Mouse (Mus musculus): ENCODE results near the gene Herc6.
A peak's percentile ranks its signal among the peaks of the same experiment; 100 is the strongest.

The Herc6 gene

DNA sequence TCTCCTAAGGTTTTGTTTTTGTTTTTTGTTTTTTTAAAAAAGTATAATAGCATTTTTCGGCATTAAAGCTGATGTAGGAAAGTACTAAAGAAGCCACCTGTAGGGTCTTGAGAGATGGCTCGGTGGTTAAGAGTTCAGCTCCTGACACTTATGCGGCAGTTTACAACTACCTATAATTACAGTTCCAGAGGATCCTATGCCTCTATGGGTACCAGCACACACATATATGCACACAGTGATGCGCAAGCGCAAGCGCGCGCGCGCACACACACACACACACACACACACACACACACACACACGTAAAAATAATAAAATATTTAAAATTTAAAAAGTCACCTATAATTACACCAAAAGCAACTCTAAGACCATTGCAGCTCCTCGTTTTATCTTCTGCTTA lies 795 bp downstream of the Herc6 start:
- DNase-seq: peak; percentile 12 to 13

DNA sequence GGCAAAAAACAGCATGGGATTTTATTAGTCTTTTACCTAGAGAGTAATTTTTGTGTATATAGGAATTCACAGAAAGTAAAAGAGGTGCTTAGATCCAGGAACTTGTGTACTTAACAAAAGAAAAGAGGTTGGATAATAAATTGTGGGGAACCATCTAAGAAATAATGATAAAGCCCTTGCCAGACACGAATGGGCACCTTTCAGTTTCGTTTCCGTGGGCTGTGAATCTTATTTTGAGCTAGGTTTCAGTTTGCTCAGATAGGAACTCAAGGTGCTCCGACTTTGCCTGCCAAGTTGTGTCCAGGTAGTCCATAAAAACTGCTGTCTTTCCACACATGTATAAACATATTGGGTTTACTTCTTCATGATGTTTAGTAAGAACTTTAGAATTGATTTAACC lies 1.6 kb downstream of the Herc6 start:
- peak; percentile 67 to 73 for DNase-seq

DNA sequence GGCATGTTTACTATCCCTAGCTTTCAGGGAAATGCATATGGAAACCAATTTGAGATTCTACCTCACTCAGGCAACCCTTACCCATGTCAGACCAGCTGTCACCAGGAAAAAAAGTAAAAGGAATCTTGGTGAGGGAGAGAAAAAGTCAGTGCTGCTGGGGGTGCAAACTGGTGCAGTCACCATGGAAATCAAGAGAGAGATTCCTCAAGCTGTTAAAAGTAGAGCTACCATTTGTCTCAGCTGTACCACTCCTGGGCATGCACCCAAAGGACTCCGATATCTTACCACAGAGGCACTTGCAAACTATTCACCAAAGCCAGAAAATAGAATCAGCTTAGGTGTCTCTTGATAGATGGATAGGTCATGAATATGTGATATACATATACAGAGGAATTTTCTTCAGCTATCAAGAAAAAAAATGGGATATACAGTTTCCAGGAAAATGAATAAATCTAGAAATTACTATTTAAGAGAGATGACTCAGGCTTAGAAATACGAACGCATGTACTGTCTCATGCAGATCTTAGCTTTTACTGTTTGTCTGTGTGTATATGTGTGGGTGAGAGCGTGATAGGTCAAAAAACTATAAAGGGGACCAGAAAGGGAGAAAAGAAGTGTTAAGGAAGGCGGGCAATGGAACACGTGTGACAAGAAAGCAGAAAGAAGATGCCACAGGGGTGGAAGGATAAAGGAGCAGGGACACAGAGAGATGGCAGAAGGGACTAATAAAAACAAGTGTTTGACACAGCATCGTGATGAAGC lies 24.9 kb downstream of the Herc6 start:
- DNase-seq: no peak

DNA sequence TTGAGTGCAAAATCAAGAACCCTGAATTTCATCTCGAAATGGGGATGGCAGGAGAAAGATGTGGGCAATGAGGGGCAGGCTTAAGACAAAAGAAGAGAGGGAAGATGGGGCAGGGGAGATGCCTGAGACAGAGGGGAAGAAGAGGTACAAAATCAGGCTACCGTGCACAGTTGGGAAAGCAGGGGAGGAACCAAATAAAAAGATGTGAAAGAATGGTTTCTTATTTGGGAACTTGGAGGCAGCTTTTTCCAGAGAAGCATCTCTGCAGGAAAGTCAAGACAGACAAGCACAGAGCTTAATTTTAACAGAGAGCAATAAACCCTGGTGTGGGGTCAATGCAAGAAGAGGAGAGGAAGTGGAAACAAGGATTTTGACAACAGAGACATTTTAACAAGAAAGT lies 27.2 kb downstream of the Herc6 start:
- DNase-seq: no peak

DNA sequence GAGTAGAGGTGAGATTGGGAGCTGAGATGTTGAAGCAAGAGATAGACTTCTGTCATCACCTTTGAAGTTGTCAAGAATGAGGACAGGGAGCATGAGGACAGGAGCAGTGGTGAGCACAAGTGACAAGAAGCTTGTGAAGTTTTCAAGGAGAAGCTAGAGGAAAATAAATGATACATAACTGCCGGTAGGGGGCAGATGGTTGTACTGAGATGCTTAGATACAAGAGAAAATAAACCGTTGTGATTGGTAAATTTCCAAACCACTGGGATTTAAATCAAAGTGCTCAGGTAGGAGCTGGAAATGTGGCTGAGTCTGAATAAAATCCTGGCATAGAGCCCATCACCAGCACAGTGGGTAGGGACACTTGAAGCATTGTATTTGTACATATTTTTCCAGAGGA lies 28.8 kb downstream of the Herc6 start:
- peak; percentile 12 to 35 for DNase-seq

DNA sequence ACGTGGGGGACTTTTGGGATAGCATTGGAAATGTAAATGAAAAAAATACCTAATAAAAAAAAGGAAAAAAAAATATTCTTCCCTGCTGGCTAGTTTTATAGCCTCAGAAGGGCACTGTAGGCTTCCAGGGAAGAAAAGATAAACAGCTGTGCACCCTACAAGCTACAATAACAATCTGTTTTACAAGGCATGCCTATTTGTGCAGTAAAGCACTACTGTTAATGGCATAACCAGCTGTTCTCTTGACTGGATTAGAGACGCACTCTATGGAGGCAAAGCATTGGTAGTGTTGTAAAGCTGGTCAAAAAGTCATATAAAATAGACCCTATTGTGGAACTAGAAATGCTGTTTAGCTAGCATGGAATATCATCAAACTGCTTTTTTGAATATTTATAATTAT lies 35.0 kb downstream of the Herc6 start:
- no peak for DNase-seq

DNA sequence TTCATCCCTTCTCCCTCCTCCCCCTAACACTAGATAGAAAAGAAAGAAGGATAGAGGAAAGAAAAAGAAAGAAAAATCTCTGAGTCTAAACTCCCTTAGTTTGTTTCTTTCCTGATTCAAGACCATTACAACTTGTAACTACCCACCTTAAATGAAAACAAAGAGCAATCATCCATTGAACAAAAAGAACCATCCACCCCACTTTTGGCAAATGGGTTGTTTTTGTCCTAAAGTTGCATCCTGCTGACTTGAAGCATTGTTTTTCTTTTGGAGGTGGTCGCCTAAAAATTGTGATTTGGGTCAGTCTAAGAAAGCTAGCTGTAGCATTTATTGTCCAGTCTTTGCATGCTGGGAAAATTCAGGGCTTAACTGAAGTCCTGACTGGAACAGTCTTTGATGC lies 58.7 kb downstream of the Herc6 start:
- DNase-seq: no peak

DNA sequence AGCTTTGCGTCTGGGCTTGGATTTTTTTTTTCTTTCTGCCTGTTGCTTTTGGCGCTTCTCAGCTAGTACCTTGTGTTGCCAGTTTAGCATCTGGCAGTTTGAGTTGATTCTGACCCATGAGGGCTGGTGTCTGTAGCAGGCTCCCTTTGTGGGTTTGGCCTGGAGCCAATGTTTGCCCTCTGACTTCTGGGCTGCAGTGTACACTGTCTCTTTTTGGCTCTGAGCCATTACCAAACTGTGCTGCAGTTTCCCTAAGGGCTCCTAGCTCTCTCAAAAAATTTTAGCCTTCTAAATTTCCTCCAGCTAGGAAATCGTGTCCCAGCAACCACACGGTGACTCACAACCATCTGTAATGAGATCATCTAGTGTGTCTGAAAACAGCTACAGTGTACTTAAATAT lies 61.0 kb downstream of the Herc6 start:
- DNase-seq: no peak

DNA sequence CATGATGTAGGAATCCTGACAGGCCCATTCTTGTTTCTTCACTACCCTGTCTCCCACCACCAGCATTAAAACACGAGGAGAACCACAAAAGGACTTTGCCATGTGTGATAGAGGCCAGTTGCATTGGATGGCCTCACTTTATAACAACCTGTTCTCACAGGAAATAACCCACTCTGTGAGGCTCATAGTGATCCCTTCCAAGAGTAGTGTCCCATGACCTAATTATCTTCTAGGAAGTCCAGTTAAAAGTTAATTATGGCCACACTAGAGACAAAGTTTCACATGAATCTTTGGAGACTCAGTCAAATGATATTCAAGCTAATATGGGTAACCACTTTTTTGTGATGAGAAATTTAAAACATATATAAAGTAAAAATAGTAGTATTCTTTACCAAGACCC lies 66.5 kb downstream of the Herc6 start:
- DNase-seq: no peak

DNA sequence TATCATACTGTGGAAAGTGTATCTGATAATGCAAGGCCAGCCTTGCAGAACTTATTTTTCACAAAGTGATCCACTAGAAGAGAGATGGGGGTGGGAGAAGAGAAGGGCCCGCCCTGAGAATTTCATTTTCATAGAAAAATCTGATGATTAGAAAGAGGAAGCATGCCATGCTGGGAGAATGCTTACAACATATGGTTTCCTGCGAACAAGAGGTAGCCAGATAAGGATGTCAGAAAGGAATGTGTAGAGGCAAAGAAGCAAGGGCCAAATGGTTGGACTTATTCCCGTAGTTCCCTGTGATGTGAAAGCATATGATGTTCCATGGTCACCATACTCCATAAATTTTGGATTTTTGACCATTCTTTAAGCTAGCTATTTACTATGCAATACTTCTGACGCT lies 80.5 kb downstream of the Herc6 start:
- DNase-seq: no peak

DNA sequence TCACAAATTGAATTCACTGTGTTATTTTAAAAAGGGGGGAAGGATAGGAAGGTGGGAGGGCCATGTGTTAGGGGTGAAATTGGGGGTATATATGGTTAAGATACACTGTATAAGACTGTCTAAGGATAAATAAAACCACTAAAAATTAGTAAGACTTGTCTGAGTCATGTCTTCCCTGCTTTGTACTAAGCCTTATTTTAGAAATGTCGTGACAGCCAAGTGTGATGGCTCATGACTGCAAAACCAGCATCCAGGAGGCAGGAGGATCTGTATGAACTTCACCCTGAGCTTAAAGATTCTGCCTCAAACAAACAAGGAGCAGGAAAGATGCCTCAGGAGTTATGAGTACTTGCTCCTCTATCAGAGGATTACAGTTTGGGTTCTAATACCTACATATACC lies 103.4 kb downstream of the Herc6 start:
- no peak for DNase-seq

DNA sequence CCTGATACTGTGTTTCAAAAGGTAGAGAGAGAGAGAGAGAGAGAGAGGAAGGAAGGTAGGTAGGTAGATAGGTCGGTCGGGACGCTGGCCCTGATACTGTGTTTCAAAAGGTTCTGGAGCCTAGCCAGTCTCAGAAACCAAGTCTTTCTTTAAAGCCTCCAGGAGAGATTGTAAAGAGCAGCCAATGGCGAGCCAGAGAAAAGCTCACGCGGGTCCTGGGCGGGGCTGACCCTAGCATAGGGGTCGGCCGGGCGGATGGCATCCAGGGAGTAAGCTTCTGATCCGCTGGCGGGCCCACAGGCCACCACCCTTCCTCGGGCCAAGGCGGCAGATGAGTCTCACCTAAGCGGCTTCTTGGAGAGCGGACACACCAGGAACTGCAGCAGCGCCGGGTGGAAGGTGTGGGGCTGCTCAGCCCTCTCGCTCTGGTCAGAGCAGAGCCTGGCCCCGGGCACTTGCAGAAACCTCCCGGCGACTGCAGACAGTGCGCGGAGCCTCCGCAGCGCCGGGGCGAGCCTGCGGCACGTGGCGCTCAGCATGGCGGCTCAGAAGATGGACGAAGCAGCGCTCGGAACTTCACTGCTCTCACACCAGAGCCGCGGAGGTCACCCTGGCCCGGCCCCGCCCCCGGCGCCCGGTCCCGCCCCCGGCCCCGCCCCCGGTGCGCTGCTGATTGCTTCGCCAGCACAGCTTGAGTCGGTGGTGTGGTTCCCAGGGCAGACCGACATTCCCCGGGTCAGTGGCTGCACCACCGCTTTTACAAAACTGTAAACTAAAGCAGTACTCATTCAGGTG lies 110.9 kb downstream of the Herc6 start, which contains the start of gene Pyurf:
Pyurf (minus strand) TSS at position 612 of the 795 bp plus-strand sequence.
- DNase-seq: peak; percentile 89 to 91

DNA sequence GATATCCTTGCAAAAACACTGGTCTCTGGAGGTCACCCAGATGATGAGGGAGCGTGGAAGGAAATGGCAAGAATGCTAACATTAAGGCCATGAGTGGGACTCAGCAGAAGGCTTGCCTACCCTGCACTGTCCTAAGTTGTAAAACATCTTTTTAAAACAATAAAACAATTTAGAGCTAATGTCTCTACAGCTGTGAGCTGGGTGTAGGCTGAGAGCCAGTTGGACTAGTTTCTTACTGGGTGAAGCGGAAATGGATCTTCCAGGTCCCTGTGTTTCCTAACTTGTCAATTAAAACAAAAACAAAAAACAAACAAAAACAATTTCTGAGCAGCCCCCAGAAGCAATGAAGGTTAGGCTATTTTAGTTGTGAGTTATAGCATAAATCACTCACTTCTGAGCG lies 112.3 kb downstream of the Herc6 start:
- no peak for DNase-seq

DNA sequence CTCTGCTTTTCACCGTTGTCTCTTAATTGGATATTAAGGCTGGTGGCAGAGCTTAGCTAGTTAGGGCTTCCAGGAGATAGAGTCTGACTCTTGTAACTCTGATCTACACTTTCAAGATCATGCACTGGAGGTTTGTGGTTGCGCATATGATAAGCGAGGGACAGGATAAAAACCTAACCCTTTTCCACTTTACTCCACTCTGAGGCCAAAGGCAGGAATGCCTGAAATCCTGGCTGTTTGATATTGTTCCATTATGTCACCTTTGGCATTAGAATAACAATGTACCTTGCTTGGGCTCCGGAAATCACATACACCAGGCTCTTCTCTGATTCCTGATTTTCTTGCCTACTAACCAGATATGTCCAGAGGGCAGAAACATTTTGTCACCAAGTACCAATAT lies 120.9 kb downstream of the Herc6 start:
- no peak for DNase-seq

DNA sequence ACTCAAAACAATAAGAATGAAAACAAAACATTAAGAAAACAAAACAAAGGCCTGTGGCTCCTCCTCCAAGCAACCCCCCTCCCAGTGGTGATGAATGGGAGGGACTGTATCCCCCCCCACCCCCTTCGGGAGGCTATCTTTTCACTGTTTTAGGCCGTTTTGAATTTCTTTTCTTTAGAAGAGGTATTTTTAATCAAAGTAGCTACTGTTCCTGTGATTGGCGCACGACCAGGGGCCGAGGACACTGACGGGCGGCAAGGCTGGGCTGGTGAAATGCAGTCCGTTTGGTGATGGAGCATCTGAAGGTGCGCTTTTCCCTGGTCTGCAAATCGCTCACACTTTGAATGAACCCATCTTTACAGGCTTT lies 121.6 kb downstream of the Herc6 start, which contains the start of gene Lancl2:
Lancl2 (plus strand) TSS at position 165 of the 367 bp plus-strand sequence.
- no peak for DNase-seq

DNA sequence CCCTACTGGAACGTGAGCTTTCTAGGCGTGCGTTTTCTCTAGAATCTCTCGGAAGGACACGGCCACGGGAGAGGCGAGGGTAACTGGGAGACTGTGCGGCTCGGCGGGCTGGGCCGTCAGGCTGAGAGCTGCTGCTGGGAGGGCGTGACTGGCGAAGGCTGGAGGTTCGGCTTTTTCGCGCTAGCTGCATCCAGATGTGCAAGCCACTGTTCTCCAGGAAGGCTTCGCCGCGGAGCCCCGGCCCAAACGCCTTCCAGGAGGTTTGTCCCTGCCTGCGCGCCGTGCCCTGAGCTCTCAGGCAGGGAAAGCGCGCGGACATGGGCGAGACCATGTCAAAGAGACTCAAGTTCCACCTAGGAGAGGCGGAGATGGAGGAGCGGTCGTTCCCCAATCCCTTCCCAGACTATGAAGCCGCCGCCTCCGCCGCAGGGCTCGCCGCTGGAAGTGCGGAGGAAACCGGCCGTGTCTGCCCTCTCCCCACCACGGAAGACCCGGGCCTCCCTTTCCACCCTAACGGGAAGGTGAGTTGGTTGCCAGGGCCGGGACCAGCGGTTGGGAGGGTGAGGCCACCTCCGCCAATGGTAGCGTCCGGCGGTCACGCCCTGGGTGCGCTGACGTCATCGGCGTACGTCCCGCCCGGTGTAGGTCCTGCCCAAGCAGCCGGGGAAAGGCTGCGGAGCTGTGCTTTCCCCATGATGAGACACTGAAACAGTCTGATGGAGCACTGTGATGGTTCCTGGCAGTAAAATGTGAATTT lies 122.1 kb downstream of the Herc6 start:
- peak; percentile 96 for DNase-seq

DNA sequence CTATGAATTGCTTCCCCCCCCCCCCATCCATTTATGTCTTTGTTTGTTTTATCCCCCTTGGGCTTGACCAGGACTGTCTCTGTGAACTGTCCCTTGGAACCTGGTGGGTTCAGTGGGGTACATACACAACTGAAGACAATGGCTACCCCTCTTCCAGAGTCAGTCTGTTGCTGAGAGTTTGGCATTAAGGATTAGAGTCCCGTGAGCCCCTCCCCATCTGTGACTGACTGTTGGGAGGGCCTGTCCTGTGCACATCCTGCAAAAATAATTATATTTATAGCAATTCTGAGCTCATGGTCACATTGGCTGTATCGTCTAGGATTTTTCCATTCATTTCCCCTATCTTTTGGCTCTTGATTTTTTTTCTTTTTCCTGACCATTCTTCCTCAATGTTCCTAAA lies 122.9 kb downstream of the Herc6 start:
- no peak for DNase-seq

DNA sequence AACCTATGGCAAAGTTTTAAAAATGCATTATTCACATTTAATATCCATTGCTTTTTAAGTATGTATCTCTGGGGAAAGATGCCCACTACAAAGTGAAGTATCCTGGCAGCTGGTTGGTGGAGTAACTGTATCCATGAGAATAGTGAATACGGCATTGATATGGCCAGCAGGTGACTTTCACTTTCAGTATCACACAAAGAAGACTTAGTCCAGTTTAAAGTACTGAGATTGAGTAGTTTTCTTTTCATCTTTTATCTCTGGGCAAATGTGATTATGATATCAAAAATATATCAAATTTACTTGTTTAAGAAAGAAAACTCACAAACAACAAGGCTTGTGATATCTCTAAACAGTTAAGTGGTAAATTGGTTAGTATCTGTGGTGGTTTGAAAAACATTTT lies 125.9 kb downstream of the Herc6 start:
- DNase-seq: no peak

DNA sequence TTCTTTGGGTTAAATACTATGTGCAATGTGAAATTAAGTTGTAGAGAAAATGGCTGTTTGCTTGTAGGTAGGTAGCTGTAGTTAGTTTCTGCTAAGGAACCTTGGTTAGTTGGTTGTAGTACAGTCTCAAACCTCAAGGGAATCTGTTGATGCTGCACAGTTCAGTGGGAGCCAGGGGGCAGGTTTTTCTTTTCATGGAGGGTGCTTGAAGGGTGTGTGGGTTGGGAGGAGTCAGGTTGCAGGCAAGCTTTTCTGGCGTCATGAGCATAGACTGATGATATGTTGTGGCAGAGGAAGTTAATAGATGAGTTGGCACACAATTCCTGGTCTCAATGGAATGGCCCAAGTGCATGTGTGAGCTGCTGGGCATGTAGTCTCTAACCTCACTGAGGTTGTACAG lies 130.9 kb downstream of the Herc6 start:
- DNase-seq: peak; percentile 24 to 31

Data from B cell, adult 2 months (primary cell).